Mouse (Mus musculus) midbrain, embryonic 11.5 days (tissue): ENCODE results near the gene Lrrn4. TPM values are rescaled to one million over a fixed set of nuclear protein-coding genes. Genes with fewer than 3 reads are reported as not detected.

ENCODE experiments used
- ATAC-seq: fragments of 200-750 bp; cut with Nextera tagmentation; 2 replicates; pipeline ENCODE4 v1.8.0; 2017; ENCODE audit warnings: moderate TSS enrichment, moderate library complexity; ENCODE audit not compliant: low FRiP score
- DNase-seq: peaks from one replicate; pipeline ENCODE4 v3.0.0; 2015; ENCODE audit warnings: low spot score; ENCODE audit errors: missing footprints
- H3K27ac ChIP-seq: fragments of 300-500 bp; sonication (generic); 2 replicates; pipeline ENCODE4 v1.5.1; 2014; ENCODE audit warnings: low read depth, low read length
- H3K27me3 ChIP-seq: fragments of 300-500 bp; sonication (generic); 2 replicates; pipeline ENCODE4 v1.6.1; 2014; ENCODE audit warnings: mild to moderate bottlenecking, low read length, moderate library complexity, mixed read lengths; ENCODE audit not compliant: control insufficient read depth, insufficient read depth
- H3K36me3 ChIP-seq: fragments of 300-500 bp; sonication (generic); 2 replicates; pipeline ENCODE4 v1.6.1; 2014; ENCODE audit warnings: mild to moderate bottlenecking, low read length, moderate library complexity, mixed read lengths; ENCODE audit not compliant: control insufficient read depth, insufficient read depth
- H3K4me1 ChIP-seq: fragments of 300-500 bp; sonication (generic); 2 replicates; pipeline ENCODE4 v1.6.1; 2014; ENCODE audit warnings: low read length; ENCODE audit not compliant: control insufficient read depth, insufficient read depth
- H3K4me2 ChIP-seq: fragments of 300-500 bp; sonication (generic); 2 replicates; pipeline ENCODE4 v1.6.1; 2014; ENCODE audit warnings: mild to moderate bottlenecking, moderate library complexity
- H3K4me3 ChIP-seq: fragments of 300-500 bp; sonication (generic); 2 replicates; pipeline ENCODE4 v1.5.1; 2014; ENCODE audit warnings: low read depth, low read length
- H3K9ac ChIP-seq: fragments of 300-500 bp; sonication (generic); 2 replicates; pipeline ENCODE4 v1.6.1; 2014; ENCODE audit warnings: low read length
- H3K9me3 ChIP-seq: fragments of 300-500 bp; sonication (generic); 2 replicates; pipeline ENCODE4 v1.6.1; 2016; ENCODE audit warnings: low read length; ENCODE audit not compliant: control insufficient read depth
- WGBS: fragments of 180-500 bp; shearing (Covaris S2); extraction: QIAGEN DNeasy Blood & Tissue Kit; methylation state at CpG from one replicate; pipeline ENCODE4 v1.1.7; 2014; 5-methylcytosine and 5-hydroxymethylcytosine counted together
- polyA plus RNA-seq: library from polyadenylated mRNA; unstranded; fragments of >200 nt; fragmentation: Nextera tagmentation; extraction: Ambion mirVana; gene quantifications from 2 replicates; pipeline ENCODE4 v1.2.1, GENCODE M21; 2014

Lrrn4 gene
- polyA plus RNA-seq, 1 experiment from 2014 or later: 0.14 TPM

- no peak overlapping the region for H3K9ac ChIP-seq
- H3K27me3 ChIP-seq: no peaks in the 10 kb centered on the region
- DNase-seq: no peak
- no peak overlapping the region for H3K27ac ChIP-seq
- H3K36me3 ChIP-seq: peaks cover 2% of the 10 kb centered on the region; the same call in 1 of the 2 replicates
- no peak overlapping the region for H3K4me3 ChIP-seq
- H3K9me3 ChIP-seq: no peaks in the 10 kb centered on the region
- ATAC-seq: no peak
- no peaks in the 10 kb centered on the region for H3K4me1 ChIP-seq
- H3K4me2 ChIP-seq: no peak overlapping the region
Measured at GRCm38 (mm10) chr2:132860435-132860834, 20.3 kb downstream of the Lrrn4 start.

GRCm38 (mm10) chr2:132856333-132856732 is 24.4 kb downstream of the Lrrn4 start:
- no peaks in the 10 kb centered on the region for H3K27me3 ChIP-seq
- no peak overlapping the region for H3K9ac ChIP-seq
- H3K4me3 ChIP-seq: no peak overlapping the region
- ATAC-seq (no peak), DNase-seq (no peak)
- no peaks in the 10 kb centered on the region for H3K4me1 ChIP-seq
- no peak overlapping the region for H3K27ac ChIP-seq
- no peak overlapping the region for H3K4me2 ChIP-seq
- H3K36me3 ChIP-seq: peaks cover 2% of the 10 kb centered on the region; the same call in 1 of the 2 replicates
- 79% methylated on average over 5 of the region's 5 CpGs for WGBS
- no peaks in the 10 kb centered on the region for H3K9me3 ChIP-seq

- no peaks in the 10 kb centered on the region; the same call in none of the 2 replicates for H3K36me3 ChIP-seq
- no peak for ATAC-seq
Measured at GRCm38 (mm10) chr2:132853051-132853450, 27.6 kb downstream of the Lrrn4 start.

GRCm38 (mm10) chr2:132849141-132849540 is 31.6 kb downstream of the Lrrn4 start:
- Histone ChIP-seq H3K9me3 (no peaks in the 10 kb centered on the region), H3K4me2 (no peak overlapping the region), H3K4me1 (peaks cover 10% of the 10 kb centered on the region), H3K27ac (no peak overlapping the region), H3K9ac (no peak overlapping the region), H3K36me3 (no peaks in the 10 kb centered on the region; the same call in none of the 2 replicates), H3K27me3 (no peaks in the 10 kb centered on the region), H3K4me3 (no peak overlapping the region)
- WGBS: 93% methylated on average over 6 of the region's 6 CpGs
- ATAC-seq (no peak), DNase-seq (no peak)

More at GRCm38 (mm10) chr2:132853051-132853450, 27.6 kb downstream of the Lrrn4 start:
- H3K9me3 ChIP-seq: no peaks in the 10 kb centered on the region
- H3K27me3 ChIP-seq: no peaks in the 10 kb centered on the region
- no peak overlapping the region for H3K9ac ChIP-seq
- 91% methylated on average over 1 of the region's 1 CpGs for WGBS
- H3K27ac ChIP-seq: no peak overlapping the region
- H3K4me2 ChIP-seq: no peak overlapping the region
- no peak overlapping the region for H3K4me3 ChIP-seq
- no peak for DNase-seq
- H3K4me1 ChIP-seq: peaks cover 3% of the 10 kb centered on the region; the same call in 1 of the 2 replicates

GRCm38 (mm10) chr2:132848361-132848760 is 32.3 kb downstream of the Lrrn4 start:
- Histone ChIP-seq H3K36me3 (no peaks in the 10 kb centered on the region; the same call in none of the 2 replicates), H3K27ac (no peak overlapping the region), H3K9ac (no peak overlapping the region), H3K27me3 (no peaks in the 10 kb centered on the region), H3K9me3 (no peaks in the 10 kb centered on the region), H3K4me2 (no peak overlapping the region), H3K4me1 (peaks cover 10% of the 10 kb centered on the region), H3K4me3 (no peak overlapping the region)
- DNase-seq: no peak
- ATAC-seq: no peak
- WGBS: 87% methylated on average over 4 of the region's 4 CpGs

- 46% methylated on average over 7 of the region's 7 CpGs for WGBS
- no peak overlapping the region for H3K27ac ChIP-seq
- H3K27me3 ChIP-seq: no peaks in the 10 kb centered on the region
- H3K4me3 ChIP-seq: peak overlapping the region; percentile 95
- H3K4me2 ChIP-seq: peak overlapping the region; percentile 85
- H3K9ac ChIP-seq: peak overlapping the region; percentile 91; the same call in 1 of the 2 replicates
- H3K4me1 ChIP-seq: peaks cover 10% of the 10 kb centered on the region
- 0 out of 2 replicates have a peak, but pooled peaks have one; percentile 28 for ATAC-seq
- no peaks in the 10 kb centered on the region for H3K9me3 ChIP-seq
- no peaks in the 10 kb centered on the region; the same call in none of the 2 replicates for H3K36me3 ChIP-seq
- no peak for DNase-seq
Measured at GRCm38 (mm10) chr2:132847581-132847980, 33.1 kb downstream of the Lrrn4 start.

DNA sequence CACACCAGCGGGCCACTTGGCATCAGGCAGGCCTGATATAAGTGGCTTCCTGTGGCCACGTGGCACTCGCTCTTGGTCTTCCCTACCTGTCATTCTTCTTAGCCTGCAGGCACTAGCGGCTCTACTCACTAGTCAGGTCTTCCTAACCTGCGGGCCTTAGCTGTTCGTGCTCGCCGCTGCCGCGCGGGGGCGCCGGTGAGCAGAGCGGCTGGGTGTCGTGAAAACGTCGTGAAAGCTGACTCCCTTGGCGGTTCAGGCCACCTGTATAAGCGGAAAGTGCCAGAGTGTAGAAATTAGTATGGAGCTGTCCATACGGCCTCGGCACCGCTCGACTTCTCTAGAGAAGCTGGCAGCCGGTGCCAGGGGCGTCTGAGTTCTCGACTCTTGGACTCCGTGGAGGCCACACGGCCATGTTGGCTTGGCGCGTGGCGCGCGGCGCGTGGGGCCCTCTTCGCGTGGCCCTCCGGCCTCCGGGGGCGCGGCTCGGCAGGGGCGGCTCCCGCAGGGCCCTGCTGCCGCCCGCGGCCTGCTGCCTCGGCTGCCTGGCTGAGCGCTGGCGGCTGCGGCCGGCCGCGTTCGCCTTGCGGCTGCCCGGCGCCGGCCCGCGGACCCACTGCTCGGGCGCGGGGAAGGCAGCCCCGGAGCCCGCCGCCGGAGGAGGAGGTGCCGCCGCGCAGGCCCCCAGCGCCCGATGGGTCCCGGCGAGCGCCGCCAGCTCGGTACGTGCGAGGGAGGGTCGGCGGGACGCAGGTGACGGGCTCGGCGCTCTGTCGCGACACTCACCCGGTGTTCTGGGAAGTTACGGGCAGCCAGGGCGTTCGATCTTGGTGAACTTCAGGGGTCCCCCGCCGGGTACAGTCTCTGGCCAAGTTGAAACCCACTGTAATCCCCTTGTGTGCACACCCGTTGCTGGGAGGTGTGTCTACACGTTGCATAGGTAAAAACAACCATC is 34.0 kb downstream of the Lrrn4 start, which contains the start of gene Crls1:
Gene Crls1, plus strand, starts transcription at position 260 of the 952 bp plus-strand sequence.
- Histone ChIP-seq H3K36me3 (no peaks in the 10 kb centered on the region; the same call in none of the 2 replicates), H3K9ac (peak within 1 kb of the TSS; percentile 91), H3K27me3 (no peaks in the 10 kb centered on the region), H3K27ac (peak within 1 kb of the TSS; percentile 20; the same call in 1 of the 2 replicates), H3K4me1 (peaks cover 10% of the 10 kb centered on the region), H3K4me3 (peak within 1 kb of the TSS; percentile 95), H3K9me3 (no peaks in the 10 kb centered on the region), H3K4me2 (peak within 1 kb of the TSS; percentile 85)
- peak; percentile 92 for ATAC-seq
- WGBS: under 1% methylated on average over 90 of the region's 96 CpGs
- DNase-seq: peak; percentile 100

DNA sequence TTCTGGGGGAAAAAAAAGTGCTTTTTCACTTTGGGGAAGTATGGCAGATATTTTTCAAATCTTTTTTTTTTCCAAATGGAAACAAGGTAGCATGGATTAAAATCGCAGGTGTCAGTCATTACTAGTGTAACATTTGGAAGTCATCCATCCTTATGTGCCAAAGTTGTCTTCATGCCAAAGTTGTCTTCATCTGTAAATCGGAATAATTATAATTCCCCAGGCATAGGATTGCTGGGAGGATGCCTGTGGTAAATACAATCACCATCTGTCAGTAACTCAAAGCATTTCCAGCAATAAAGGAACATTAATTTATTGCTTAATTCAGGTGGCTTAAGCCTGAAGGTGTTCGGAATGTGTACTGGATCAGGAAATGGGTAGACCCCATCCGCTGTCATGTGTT is 39.6 kb downstream of the Lrrn4 start:
- H3K27ac ChIP-seq: no peak overlapping the region
- DNase-seq (no peak), ATAC-seq (no peak)
- H3K27me3 ChIP-seq: no peaks in the 10 kb centered on the region
- WGBS: 96% methylated on average over 4 of the region's 4 CpGs
- no peaks in the 10 kb centered on the region; the same call in 1 of the 2 replicates for H3K36me3 ChIP-seq
- H3K9ac ChIP-seq: no peak overlapping the region
- no peaks in the 10 kb centered on the region for H3K9me3 ChIP-seq
- no peaks in the 10 kb centered on the region for H3K4me1 ChIP-seq
- H3K4me2 ChIP-seq: no peak overlapping the region
- H3K4me3 ChIP-seq: no peak overlapping the region
